Mouse (Mus musculus) kidney, embryonic 15.5 days (tissue): ENCODE results near the gene Fibp. TPM values are rescaled to one million over a fixed set of nuclear protein-coding genes. Genes with fewer than 3 reads are reported as not detected.

ENCODE experiments used
- ATAC-seq: fragments of 200-750 bp; cut with Nextera tagmentation; replicated peaks from 2 replicates; pipeline ENCODE4 v1.8.0; 2017; ENCODE audit warnings: moderate TSS enrichment; ENCODE audit not compliant: low FRiP score
- H3K27ac ChIP-seq: fragments of 300-500 bp; sonication (generic); 2 replicates; pipeline ENCODE4 v1.5.1; 2015; ENCODE audit warnings: mild to moderate bottlenecking, inconsistent platforms
- H3K27me3 ChIP-seq: fragments of 300-500 bp; sonication (generic); 2 replicates; pipeline ENCODE4 v1.6.1; 2015; ENCODE audit warnings: inconsistent platforms
- H3K36me3 ChIP-seq: fragments of 300-500 bp; sonication (generic); 2 replicates; pipeline ENCODE4 v1.6.1; 2015; ENCODE audit warnings: inconsistent platforms
- H3K4me1 ChIP-seq: fragments of 300-500 bp; sonication (generic); 2 replicates; pipeline ENCODE4 v1.6.1; 2015; ENCODE audit warnings: inconsistent platforms
- H3K4me2 ChIP-seq: fragments of 300-500 bp; sonication (generic); 2 replicates; pipeline ENCODE4 v1.6.1; 2015; ENCODE audit warnings: moderate library complexity, mild to moderate bottlenecking, inconsistent platforms
- H3K4me3 ChIP-seq: fragments of 300-500 bp; sonication (generic); replicated peaks from 2 replicates; pipeline ENCODE4 v1.5.1; 2015; ENCODE audit warnings: mild to moderate bottlenecking, inconsistent platforms
- H3K9ac ChIP-seq: fragments of 300-500 bp; sonication (generic); 2 replicates; pipeline ENCODE4 v1.6.1; 2015; ENCODE audit warnings: mild to moderate bottlenecking, inconsistent platforms
- H3K9me3 ChIP-seq: fragments of 300-500 bp; sonication (generic); replicated peaks from 2 replicates; pipeline ENCODE4 v1.6.1; 2016; ENCODE audit warnings: inconsistent platforms
- WGBS: fragments of 180-500 bp; shearing (Covaris S2); methylation state at CpG from one replicate; pipeline ENCODE4 v1.1.7; 2015; ENCODE audit warnings: mixed read lengths; 5-methylcytosine and 5-hydroxymethylcytosine counted together
- polyA plus RNA-seq: library from polyadenylated mRNA; unstranded; fragments of >200 nt; fragmentation: Nextera tagmentation; extraction: Ambion mirVana; gene quantifications from 2 replicates; pipeline ENCODE4 v1.2.1, GENCODE M21; 2015

Fibp gene
- polyA plus RNA-seq, 1 experiment from 2014 or later: 128 TPM

DNA sequence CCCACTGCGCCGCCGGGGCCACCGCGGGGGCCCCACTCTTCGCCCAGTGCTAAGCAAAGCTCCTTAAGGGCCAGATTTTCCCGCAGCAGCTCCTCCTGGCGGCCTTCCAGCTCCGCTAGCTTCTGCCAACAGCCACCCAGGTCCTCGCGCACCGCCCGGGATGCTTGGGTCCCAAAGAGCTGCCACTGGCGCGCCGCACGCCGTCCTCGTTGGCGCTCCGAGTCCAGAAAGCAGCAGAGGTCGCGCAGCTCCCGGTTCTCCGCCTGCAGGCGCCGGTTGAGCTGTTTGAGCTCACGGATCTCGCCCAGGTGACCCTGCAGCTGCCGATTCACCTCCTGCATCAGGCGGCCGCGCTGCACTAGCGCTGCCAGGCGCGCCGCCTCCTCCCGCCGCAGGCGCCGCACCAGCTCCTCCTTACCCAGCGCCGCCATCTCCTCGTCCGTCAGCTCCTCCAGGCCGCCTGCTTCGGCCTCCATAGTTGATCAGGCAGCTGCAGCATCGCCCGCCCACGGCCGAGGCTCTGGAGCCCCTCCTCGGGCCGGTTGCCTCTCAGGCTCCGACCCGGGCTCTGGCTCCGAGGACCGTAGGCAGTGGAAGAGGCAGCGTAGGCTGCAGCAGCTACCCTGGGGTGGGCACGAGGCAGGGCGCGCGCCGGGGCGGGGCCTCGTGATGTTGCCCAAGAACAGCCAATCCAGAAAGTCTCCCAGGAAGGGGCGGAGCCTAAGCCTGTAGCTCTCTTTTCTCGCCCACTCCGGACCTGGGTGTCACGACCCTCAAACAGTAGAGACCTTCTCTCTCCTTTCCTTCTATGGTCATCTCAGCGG is 3.3 kb upstream of the Fibp start:
- peak; percentile 90 for ATAC-seq
- Histone ChIP-seq H3K36me3 (peaks cover 18% of the 10 kb centered on the region), H3K9ac (peak overlapping the region; percentile 82), H3K4me2 (peak overlapping the region; percentile 95), H3K9me3 (no peaks in the 10 kb centered on the region), H3K4me3 (peak overlapping the region; percentile 68), H3K4me1 (peaks cover 59% of the 10 kb centered on the region), H3K27me3 (0 out of 2 replicates have a peak, but pooled peaks cover 2% of the 10 kb centered on the region), H3K27ac (peak overlapping the region; percentile 92)
- WGBS: under 1% methylated on average over 67 of the region's 70 CpGs

GRCm38 (mm10) chr19:5457746-5458442 is 2.5 kb upstream of the Fibp start, which contains the start of gene Ccdc85b:
Gene Ccdc85b, minus strand, starts transcription at chr19:5457894.
- Histone ChIP-seq H3K9ac (peak within 1 kb of the TSS; percentile 82), H3K27ac (peak within 1 kb of the TSS; percentile 92), H3K4me1 (peaks cover 59% of the 10 kb centered on the region), H3K9me3 (no peaks in the 10 kb centered on the region), H3K4me2 (peak within 1 kb of the TSS; percentile 95), H3K36me3 (peaks cover 25% of the 10 kb centered on the region), H3K4me3 (peak within 1 kb of the TSS; percentile 68), H3K27me3 (0 out of 2 replicates have a peak, but pooled peaks cover 2% of the 10 kb centered on the region)
- peak; percentile 11; the same call in 1 of the 2 replicates for ATAC-seq
- 15% methylated on average over 14 of the region's 14 CpGs for WGBS

DNA sequence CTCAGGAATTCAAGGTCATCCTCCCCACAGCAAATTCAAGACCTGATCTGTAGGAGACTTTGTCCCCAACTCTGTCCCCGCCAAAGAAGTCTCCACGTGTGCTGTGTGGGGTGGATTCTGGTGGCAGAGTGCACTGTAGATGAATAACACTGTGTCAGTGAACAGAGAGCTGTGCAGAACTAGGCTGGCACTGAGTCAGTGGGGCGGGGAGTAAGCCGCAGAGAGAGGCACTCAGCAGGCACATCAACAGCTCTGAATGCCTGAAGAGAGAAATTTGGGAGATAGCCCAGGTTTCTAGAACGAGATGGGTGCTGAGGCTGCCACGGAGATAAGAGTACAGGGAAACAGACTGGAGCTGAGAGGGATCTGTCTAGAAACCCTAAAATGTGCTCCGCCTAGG is 1.4 kb upstream of the Fibp start:
- H3K36me3 ChIP-seq: peaks cover 32% of the 10 kb centered on the region
- H3K27me3 ChIP-seq: 0 out of 2 replicates have a peak, but pooled peaks cover 2% of the 10 kb centered on the region
- H3K4me2 ChIP-seq: no peak overlapping the region
- 74% methylated on average over 7 of the region's 7 CpGs for WGBS
- H3K27ac ChIP-seq: 0 out of 2 replicates have a peak overlapping the region, but pooled peaks have one; percentile 14
- H3K4me1 ChIP-seq: peaks cover 61% of the 10 kb centered on the region
- H3K9ac ChIP-seq: no peak overlapping the region
- ATAC-seq: no peak
- H3K9me3 ChIP-seq: no peaks in the 10 kb centered on the region
- no peak overlapping the region for H3K4me3 ChIP-seq

DNA sequence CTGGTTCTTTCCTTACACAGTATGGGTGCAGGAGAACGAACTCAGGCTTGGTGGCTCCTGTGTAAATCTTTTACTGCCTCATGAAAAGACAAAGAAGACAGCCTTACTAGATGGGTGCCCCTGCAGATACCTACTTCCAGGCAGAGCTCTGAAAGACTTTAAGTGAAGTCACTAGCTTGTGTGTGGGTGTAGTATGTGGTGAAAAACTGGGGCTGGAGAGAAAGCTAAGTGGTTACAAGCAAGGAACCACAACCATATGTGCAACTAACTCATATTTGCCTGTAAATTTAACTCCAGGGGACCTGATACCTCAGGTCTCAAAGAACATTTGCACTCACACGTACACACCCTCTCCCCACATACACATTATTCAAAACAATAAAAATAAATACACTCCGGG is 519 bp upstream of the Fibp start:
- ATAC-seq: no peak
- Histone ChIP-seq H3K36me3 (peaks cover 32% of the 10 kb centered on the region), H3K27me3 (0 out of 2 replicates have a peak, but pooled peaks cover 2% of the 10 kb centered on the region), H3K4me1 (peaks cover 58% of the 10 kb centered on the region), H3K4me3 (peak overlapping the region; percentile 69), H3K9ac (peak overlapping the region; percentile 70), H3K27ac (peak overlapping the region; percentile 71; the same call in 1 of the 2 replicates), H3K9me3 (no peaks in the 10 kb centered on the region), H3K4me2 (peak overlapping the region; percentile 80)
- WGBS: 27% methylated on average over 3 of the region's 3 CpGs

GRCm38 (mm10) chr19:5461411-5461810 is 996 bp downstream of the Fibp start:
- Histone ChIP-seq H3K4me1 (peaks cover 43% of the 10 kb centered on the region), H3K27ac (no peak overlapping the region), H3K4me3 (peak overlapping the region; percentile 69), H3K4me2 (peak overlapping the region; percentile 80), H3K27me3 (0 out of 2 replicates have a peak, but pooled peaks cover 2% of the 10 kb centered on the region), H3K36me3 (peaks cover 47% of the 10 kb centered on the region), H3K9ac (peak overlapping the region; percentile 70), H3K9me3 (no peaks in the 10 kb centered on the region)
- WGBS: 89% methylated on average over 6 of the region's 6 CpGs
- ATAC-seq: no peak

GRCm38 (mm10) chr19:5463212-5463611 is 2.8 kb downstream of the Fibp start:
- H3K27me3 ChIP-seq: 0 out of 2 replicates have a peak, but pooled peaks cover 2% of the 10 kb centered on the region
- H3K27ac ChIP-seq: no peak overlapping the region; the same call in 1 of the 2 replicates
- H3K36me3 ChIP-seq: peaks cover 63% of the 10 kb centered on the region
- no peak overlapping the region for H3K9ac ChIP-seq
- 88% methylated on average over 9 of the region's 9 CpGs for WGBS
- no peak for ATAC-seq
- H3K4me2 ChIP-seq: no peak overlapping the region
- H3K9me3 ChIP-seq: no peaks in the 10 kb centered on the region
- H3K4me3 ChIP-seq: no peak overlapping the region
- H3K4me1 ChIP-seq: peaks cover 31% of the 10 kb centered on the region

- no peaks in the 10 kb centered on the region for H3K9me3 ChIP-seq
- peak overlapping the region; percentile 28 for H3K4me3 ChIP-seq
- H3K4me1 ChIP-seq: peaks cover 28% of the 10 kb centered on the region
- H3K36me3 ChIP-seq: peaks cover 63% of the 10 kb centered on the region
- H3K4me2 ChIP-seq: peak overlapping the region; percentile 47
- 35% methylated on average over 15 of the region's 15 CpGs for WGBS
- peak; percentile 27; the same call in 1 of the 2 replicates for ATAC-seq
- peak overlapping the region; percentile 38; the same call in 1 of the 2 replicates for H3K9ac ChIP-seq
- H3K27me3 ChIP-seq: 0 out of 2 replicates have a peak, but pooled peaks cover 2% of the 10 kb centered on the region
- peak overlapping the region; percentile 72 for H3K27ac ChIP-seq
Measured at GRCm38 (mm10) chr19:5463791-5464562, 3.6 kb downstream of the Fibp start.

- H3K4me2 ChIP-seq: no peak overlapping the region
- 96% methylated on average over 8 of the region's 8 CpGs for WGBS
Measured at GRCm38 (mm10) chr19:5465037-5465436, 4.6 kb downstream of the Fibp start.

GRCm38 (mm10) chr19:5466916-5467500 is 6.6 kb downstream of the Fibp start:
- H3K27me3 ChIP-seq: no peaks in the 10 kb centered on the region
- H3K4me3 ChIP-seq: no peak overlapping the region
- no peak overlapping the region for H3K4me2 ChIP-seq
- no peak overlapping the region for H3K9ac ChIP-seq
- peaks cover 10% of the 10 kb centered on the region for H3K4me1 ChIP-seq
- H3K27ac ChIP-seq: no peak overlapping the region
- 93% methylated on average over 6 of the region's 6 CpGs for WGBS
- no peak for ATAC-seq
- no peaks in the 10 kb centered on the region for H3K9me3 ChIP-seq
- H3K36me3 ChIP-seq: peaks cover 60% of the 10 kb centered on the region

More at GRCm38 (mm10) chr19:5465037-5465436, 4.6 kb downstream of the Fibp start:
- Histone ChIP-seq H3K9ac (no peak overlapping the region), H3K36me3 (peaks cover 63% of the 10 kb centered on the region), H3K27ac (no peak overlapping the region), H3K9me3 (no peaks in the 10 kb centered on the region), H3K27me3 (no peaks in the 10 kb centered on the region), H3K4me1 (peaks cover 24% of the 10 kb centered on the region), H3K4me3 (no peak overlapping the region)
- ATAC-seq: no peak

GRCm38 (mm10) chr19:5468374-5468773 is 8.0 kb downstream of the Fibp start, which contains the start of gene Ctsw:
Gene Ctsw, minus strand, starts transcription at chr19:5468507.
- Histone ChIP-seq H3K9ac (no peak within 1 kb of the TSS), H3K4me3 (no peak within 1 kb of the TSS), H3K27ac (no peak within 1 kb of the TSS), H3K9me3 (no peaks in the 10 kb centered on the region), H3K4me2 (no peak within 1 kb of the TSS), H3K27me3 (no peaks in the 10 kb centered on the region), H3K4me1 (peaks cover 15% of the 10 kb centered on the region), H3K36me3 (peaks cover 46% of the 10 kb centered on the region)
- WGBS: 53% methylated on average over 5 of the region's 5 CpGs
- no peak for ATAC-seq

DNA sequence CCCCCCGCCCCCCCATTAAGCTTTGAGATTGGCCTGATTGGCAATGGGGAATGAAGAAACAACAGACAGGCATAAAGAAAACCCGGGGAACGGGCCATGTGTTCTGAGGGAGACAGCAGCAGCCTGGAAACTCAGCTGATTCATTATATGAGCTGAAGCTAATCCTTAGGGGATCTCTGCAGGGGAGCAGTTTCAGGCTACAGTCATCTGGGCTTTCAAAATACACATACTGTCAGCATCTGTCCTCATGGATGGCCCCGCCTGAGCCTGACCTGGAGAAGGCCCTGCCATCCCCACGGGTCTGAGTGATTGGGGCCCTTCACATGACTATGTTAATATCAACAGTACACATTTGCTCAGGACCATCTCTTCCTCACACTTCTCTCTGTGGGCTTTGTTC is 11.4 kb downstream of the Fibp start:
- Histone ChIP-seq H3K4me1 (peaks cover 34% of the 10 kb centered on the region), H3K36me3 (peaks cover 20% of the 10 kb centered on the region), H3K9ac (no peak overlapping the region), H3K4me3 (no peak overlapping the region), H3K9me3 (no peaks in the 10 kb centered on the region), H3K27ac (no peak overlapping the region), H3K27me3 (no peaks in the 10 kb centered on the region), H3K4me2 (no peak overlapping the region)
- no peak for ATAC-seq
- WGBS: 55% methylated on average over 5 of the region's 5 CpGs
